Mouse (Mus musculus): ENCODE measurements around the gene Ctbp2.

Ctbp2 gene

GRCm38 (mm10) chr7:133007343-133007742 lies 116.8 kb downstream of the Ctbp2 start:
- no peak for DNase-seq (ENCODE audit: low spot score)

GRCm38 (mm10) chr7:133005772-133006171 lies 118.4 kb downstream of the Ctbp2 start:
- no peak for DNase-seq (ENCODE audit: low spot score)

DNA sequence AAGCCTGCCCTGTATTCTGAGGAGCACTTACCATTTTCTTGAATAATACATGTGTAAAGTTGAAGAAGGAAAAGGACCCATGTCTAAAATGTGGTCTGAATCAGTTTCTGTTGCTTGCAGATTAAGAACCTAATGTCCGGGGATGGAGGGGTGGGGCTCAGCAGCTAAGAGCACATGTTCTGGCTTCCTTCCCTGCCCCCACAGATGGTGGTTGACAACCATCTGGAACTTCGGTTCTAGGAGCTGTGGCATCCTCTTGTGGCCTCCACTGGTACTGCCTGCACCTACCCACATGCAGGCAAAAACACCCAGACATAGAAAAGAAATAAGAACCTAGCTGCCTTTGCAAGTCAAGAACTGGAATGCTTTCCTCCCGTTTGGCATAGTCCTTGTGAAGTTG lies 120.7 kb downstream of the Ctbp2 start:
- peak; percentile 29 for DNase-seq (ENCODE audit: low spot score)

DNA sequence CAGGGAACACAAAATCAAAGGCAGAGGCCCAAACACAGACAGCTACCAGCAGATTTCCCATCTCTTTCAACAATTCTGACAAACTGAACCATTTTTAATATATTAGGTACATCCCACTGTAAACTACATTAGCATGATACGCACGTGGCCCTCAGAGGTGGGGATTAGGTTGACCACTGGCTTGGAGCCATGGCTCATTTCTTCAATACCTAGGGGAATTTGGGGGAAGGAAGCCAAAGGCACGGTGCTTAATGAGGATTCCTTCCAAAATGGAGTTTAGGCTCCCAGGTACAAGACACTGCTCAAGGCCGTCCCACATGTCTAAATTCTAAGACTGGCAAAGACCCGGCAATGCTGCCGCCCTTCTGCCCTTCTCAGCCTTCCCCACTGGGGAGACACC lies 121.9 kb downstream of the Ctbp2 start:
- DNase-seq (ENCODE audit: low spot score): no peak

- DNase-seq (ENCODE audit: low spot score): no peak
Observed at GRCm38 (mm10) chr7:133001388-133001787, 122.8 kb downstream of the Ctbp2 start.

- no peak for DNase-seq (ENCODE audit: low spot score)
Observed at GRCm38 (mm10) chr7:132999061-132999460, 125.1 kb downstream of the Ctbp2 start.

DNA sequence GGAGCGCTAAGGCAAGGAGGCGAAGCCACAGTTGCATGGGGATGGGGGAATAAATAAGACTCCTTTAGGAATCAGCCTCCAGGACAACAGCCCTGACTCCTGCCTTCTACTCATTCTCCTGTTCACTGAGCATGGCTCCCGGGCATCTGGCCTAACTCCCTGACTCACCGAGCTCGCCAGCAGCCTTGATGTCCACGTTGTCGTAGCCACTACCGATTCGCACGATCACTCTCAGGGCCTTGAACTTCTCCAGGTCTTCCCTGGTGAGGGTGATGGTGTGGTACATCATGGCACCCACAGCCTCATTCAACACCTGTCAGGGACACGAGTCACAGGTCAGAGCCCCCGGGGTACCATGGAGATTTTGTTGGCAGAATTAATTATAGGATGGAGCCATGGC lies 125.5 kb downstream of the Ctbp2 start:
- no peak for DNase-seq (ENCODE audit: low spot score)

DNA sequence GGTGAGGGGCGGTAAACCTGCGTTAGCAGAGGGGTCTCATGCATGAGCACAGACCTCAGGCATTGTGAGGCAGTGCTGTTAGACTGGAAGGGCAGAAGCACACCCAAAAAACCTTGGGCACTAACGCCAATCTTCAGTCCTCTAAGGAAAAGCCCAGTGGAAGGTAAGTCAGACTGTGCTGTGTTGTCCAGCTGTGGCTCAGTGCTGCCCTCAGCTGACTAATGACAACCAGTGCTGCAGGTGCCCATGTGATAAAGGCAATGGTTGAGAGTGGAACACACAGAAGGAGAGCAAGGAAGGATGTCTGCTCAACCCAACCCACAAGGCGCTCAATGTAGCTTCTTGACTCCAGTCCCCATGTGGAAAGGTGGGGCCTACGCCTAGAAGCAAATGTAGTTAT lies 127.8 kb downstream of the Ctbp2 start:
- peak; percentile 6 for DNase-seq (ENCODE audit: low spot score)

- no peak for DNase-seq (ENCODE audit: low spot score)
Observed at GRCm38 (mm10) chr7:132994628-132995191, 129.4 kb downstream of the Ctbp2 start.

DNA sequence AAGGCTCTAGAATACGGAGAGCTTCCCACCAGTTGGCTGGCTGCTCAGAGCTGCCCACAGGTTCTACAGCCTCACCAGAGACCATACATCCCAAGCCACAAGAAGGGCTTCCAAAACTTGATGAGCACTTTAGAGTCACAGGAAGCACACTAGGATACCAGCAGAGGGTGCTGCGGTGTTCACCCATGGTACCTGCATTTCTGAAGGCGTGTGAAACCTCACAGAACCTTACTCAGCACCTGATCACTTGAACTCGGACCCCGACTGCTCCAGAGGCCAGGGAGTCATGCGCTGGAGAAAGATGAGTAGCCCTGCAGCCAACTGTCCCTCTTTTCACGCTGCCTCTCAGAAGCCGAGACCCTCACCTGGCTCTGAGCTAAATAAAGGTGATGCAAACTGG lies 130.0 kb downstream of the Ctbp2 start:
- DNase-seq (ENCODE audit: low spot score): no peak

DNA sequence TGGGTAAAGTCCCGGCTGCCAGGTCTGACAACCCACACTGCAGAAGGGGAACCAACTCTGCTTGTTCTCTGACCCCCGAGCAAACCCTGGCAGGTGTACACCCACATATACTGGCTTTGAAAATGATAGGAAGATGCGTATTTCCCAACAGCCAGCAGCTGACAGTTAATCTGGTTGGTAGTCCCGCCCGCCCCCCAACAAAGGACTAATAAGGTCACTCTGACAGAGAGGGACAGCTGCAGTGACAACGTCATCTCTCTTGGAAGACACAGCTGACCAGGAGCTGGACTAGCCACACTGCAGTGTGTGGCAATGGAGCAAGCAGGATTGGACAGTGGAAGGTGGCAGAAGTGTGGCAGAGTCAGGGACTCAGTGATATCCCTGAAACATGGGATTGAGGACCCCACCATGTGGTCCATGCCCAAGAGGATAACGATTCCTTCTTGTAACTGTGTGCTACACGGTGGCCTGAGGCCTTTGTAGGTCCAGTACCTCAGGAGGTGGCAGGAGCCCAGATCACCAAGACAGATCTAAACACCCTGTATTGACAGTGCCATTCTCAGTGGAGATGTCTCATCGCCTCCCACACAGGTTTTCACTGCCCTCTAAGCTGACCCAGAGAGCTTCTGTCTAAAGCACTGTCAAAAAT lies 131.1 kb downstream of the Ctbp2 start:
- DNase-seq (ENCODE audit: low spot score): no peak

DNA sequence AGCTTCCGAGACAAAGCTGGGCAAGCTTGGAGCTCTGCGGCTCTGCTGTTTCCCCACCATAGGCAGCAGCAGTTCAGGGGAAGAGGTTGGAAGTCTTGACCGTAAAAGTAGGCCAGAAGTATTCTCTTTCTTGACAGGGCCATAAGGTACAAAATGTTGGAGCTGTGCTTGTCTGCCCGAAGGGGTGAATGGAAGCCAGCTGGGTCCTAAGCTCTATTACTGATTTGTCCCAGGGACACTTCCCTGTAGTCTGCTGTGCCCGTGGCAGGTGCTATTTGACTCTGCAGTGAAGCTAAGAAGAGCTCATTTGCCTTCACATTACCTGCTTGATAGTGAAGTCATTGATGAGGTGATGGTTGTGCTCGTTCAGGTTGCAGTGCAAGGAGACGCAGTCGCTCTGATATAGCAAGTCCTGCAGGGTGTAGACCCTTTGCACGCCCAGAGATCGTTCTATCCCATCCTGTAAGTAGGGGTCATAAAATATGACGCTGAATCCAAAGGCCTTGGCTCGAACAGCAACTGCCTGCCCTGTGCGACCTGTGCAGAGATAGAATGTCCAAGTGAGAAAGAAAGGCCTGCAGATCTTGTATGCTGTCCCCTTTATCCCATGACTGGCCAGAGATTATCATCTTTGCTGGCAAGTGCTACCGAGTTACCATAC lies 132.8 kb downstream of the Ctbp2 start:
- DNase-seq (ENCODE audit: low spot score): no peak

DNA sequence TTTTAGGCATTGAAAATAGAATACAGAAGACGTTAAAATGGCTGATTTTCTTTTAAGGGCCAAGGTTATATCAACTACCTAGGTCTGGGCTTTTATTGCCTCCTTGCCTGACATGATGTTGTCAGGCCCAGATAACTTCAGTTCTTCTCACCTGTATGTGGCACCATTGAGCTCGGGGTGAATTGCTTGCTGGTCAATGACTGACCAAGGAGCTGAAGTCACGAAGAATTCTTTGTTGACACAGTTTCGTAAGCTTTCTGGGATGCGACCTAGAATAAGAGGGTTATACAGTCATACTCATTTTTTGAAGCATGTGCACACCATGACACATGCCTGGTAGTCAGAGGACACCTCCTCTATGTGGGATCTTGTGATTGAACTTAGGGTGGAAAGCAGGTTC lies 134.3 kb downstream of the Ctbp2 start:
- DNase-seq (ENCODE audit: low spot score): no peak

GRCm38 (mm10) chr7:132982639-132983038 lies 141.5 kb downstream of the Ctbp2 start:
- no peak for DNase-seq (ENCODE audit: low spot score)

DNA sequence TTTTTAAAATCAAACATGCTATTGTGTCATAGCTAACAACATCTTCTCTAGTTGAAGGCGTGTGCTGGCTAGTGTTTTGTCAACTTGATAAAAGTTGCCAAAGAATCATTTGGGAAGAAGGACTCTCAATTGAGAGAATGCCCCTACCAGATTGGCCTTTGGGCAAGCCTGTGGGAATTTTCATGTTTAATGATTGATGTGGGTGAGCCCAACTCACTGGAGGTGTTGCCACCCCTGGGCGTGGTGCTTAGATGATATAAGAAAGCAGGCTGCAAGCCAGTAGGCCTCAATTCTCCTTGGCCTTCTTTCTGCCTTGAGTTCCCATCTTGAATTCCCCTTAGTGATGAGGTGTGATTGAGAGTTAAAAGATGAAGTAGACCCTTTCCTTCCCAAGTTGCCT lies 146.2 kb downstream of the Ctbp2 start:
- no peak for DNase-seq (ENCODE audit: low spot score)

- no peak for DNase-seq (ENCODE audit: low spot score)
Observed at GRCm38 (mm10) chr7:132976079-132976478, 148.1 kb downstream of the Ctbp2 start.

GRCm38 (mm10) chr7:132972079-132972478 lies 152.1 kb downstream of the Ctbp2 start:
- DNase-seq (ENCODE audit: low spot score): no peak

GRCm38 (mm10) chr7:132965707-132966106 lies 158.4 kb downstream of the Ctbp2 start:
- DNase-seq (ENCODE audit: low spot score): no peak

GRCm38 (mm10) chr7:132964395-132964794 lies 159.8 kb downstream of the Ctbp2 start:
- no peak for DNase-seq (ENCODE audit: low spot score)

- DNase-seq (ENCODE audit: low spot score): no peak
Observed at GRCm38 (mm10) chr7:132950613-132951012, 173.5 kb downstream of the Ctbp2 start.

- no peak for DNase-seq (ENCODE audit: low spot score)
Observed at GRCm38 (mm10) chr7:132949968-132950367, 174.2 kb downstream of the Ctbp2 start.

DNA sequence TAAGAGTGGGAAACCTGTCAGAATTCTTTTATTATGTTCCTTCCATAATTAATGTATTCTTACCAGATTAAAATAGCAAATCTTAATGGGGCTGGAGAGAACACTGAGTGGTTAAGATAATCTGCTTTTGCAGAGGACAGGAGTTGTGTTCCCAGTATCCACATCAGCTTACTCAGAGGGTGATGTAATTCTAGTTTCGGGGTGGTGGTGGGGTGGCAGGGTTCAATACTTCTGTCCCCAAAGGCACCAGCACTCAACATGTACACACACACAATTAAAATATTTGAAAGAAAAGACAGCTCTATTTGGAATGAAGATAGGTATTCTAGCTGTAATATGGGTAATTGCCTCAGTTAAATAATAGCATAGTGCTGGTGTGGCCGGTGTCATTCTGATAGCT lies 183.6 kb downstream of the Ctbp2 start:
- no peak for DNase-seq (ENCODE audit: low spot score)

DNA sequence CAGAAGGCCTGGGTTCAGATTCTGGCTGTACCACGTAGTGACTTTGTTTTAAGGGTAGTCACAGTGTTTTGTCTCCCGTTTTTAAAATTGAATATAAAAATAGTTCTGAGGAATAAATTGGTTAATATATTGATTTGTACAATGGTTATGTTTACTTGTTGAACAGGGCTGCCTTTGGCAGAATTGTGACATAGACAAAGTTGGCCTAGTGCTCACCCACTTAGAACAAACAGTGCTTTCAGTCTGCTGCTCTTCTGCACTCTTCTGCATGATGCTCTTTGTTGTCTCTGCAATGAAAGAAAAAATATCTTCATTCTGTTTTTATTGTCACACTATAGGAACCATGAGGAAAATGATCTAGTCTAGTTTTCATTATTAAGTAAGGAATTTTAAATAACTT lies 185.0 kb downstream of the Ctbp2 start:
- no peak for DNase-seq (ENCODE audit: low spot score)

Data from c-Kit-positive CD71-positive TER-119-positive erythroid progenitor cells, embryonic 14.5 days (primary cell).